In genomic region chr11:75870947-75871346, GRCm38 (mm10) we compare ENCODE assay signal across 20 mouse cellular contexts.
A peak's percentile ranks its signal among the peaks of the same experiment; 100 is the strongest.
DNase-seq lines count a peak whose midpoint lies in the region; ATAC-seq and TF ChIP-seq lines count a peak whose summit lies in the region.
"Had no signal": no experiment of that assay in that cellular context is flagged by ENCODE, and none has a peak within 500 bp of the region (broad histone marks: within the 10 kb centered on the region; RNA-seq: fewer than 3 reads in every experiment).

No protein-coding gene starts in this region.

- 33% methylated on average over 4 of the region's 4 CpGs for WGBS in forebrain, embryonic 12.5 days
- WGBS in forebrain, embryonic 16.5 days: 20% methylated on average over 4 of the region's 4 CpGs
- 45% methylated on average over 4 of the region's 4 CpGs for WGBS in embryonic facial prominence, embryonic 10.5 days
- WGBS in midbrain, embryonic 14.5 days: 35% methylated on average over 4 of the region's 4 CpGs

- H3K4me2 ChIP-seq in forebrain, embryonic 12.5 days: no peak overlapping the region
- H3K4me2 ChIP-seq in forebrain, embryonic 16.5 days (ENCODE audit: low read length): no peak overlapping the region
- H3K4me2 ChIP-seq in midbrain, embryonic 14.5 days (ENCODE audit: low read length): no peak overlapping the region
- H3K4me2 ChIP-seq: heart, embryonic 11.5 days; limb, embryonic 13.5 days; lung, embryonic 15.5 days had no signal

- no peak overlapping the region for H3K9ac ChIP-seq in forebrain, embryonic 12.5 days
- no peak overlapping the region for H3K9ac ChIP-seq in forebrain, embryonic 16.5 days (replicated peaks; ENCODE audit: low read depth, low read length)
- H3K9ac ChIP-seq in midbrain, embryonic 14.5 days (replicated peaks; ENCODE audit: low read length): no peak overlapping the region
- H3K9ac ChIP-seq: limb, embryonic 13.5 days; liver, embryonic 14.5 days; lung, embryonic 15.5 days had no signal

- H3K9me3 ChIP-seq in forebrain, embryonic 12.5 days: no peaks in the 10 kb centered on the region
- no peaks in the 10 kb centered on the region for H3K9me3 ChIP-seq in forebrain, embryonic 16.5 days (ENCODE audit: control insufficient read depth, low read length)
- H3K9me3 ChIP-seq in embryonic facial prominence, embryonic 10.5 days: no peaks in the 10 kb centered on the region
- H3K9me3 ChIP-seq in midbrain, embryonic 14.5 days (ENCODE audit: control insufficient read depth, low read length): no peaks in the 10 kb centered on the region
- H3K9me3 ChIP-seq: limb, embryonic 13.5 days; lung, embryonic 15.5 days had no signal

- no peak for DNase-seq in layer of hippocampus, adult 2 months (ENCODE audit: low spot score in 2 of 2)
- no peak for DNase-seq in layer of hippocampus, postnatal 25 days (ENCODE audit: extremely low spot score in 1 of 2, low spot score in 1 of 2)
- no peak for DNase-seq in embryonic facial prominence, embryonic 10.5 days (ENCODE audit: low spot score)
- no peak for DNase-seq in midbrain, embryonic 14.5 days
- DNase-seq in right cerebral cortex, postnatal 36 days (ENCODE audit: low spot score in 2 of 2): no peak
- no peak for DNase-seq in embryo, embryonic 10 days (ENCODE audit: low spot score)
- DNase-seq: heart, postnatal 10 days; kidney, adult 18-20 months; layer of hippocampus, postnatal 36 days; lung, postnatal 4 days; spleen, adult 18-20 months; thymus, adult 18-20 months; thymus, postnatal 4 days had no signal

- TF ChIP-seq CTCF in layer of hippocampus, adult 2 months (conservative IDR thresholded peaks at IDR 0.05): no peak

- peak overlapping the region; percentile 60 for H3K27ac ChIP-seq in forebrain, embryonic 12.5 days
- no peak overlapping the region; the same call in 1 of the 2 replicates for H3K27ac ChIP-seq in forebrain, embryonic 16.5 days (ENCODE audit: low read length)
- H3K27ac ChIP-seq in layer of hippocampus, adult 2 months: peak overlapping the region; percentile 80
- H3K27ac ChIP-seq in embryonic facial prominence, embryonic 10.5 days (replicated peaks): 0 out of 2 replicates have a peak overlapping the region, but pooled peaks have one; percentile 16
- peak overlapping the region; percentile 41; the same call in 1 of the 2 replicates for H3K27ac ChIP-seq in midbrain, embryonic 14.5 days (replicated peaks; ENCODE audit: low read depth, low read length)
- H3K27ac ChIP-seq: kidney, postnatal 0 days; limb, embryonic 13.5 days; liver, embryonic 14.5 days; lung, embryonic 15.5 days had no signal

- H3K4me1 ChIP-seq in forebrain, embryonic 12.5 days: peaks cover 23% of the 10 kb centered on the region
- peaks cover 24% of the 10 kb centered on the region for H3K4me1 ChIP-seq in forebrain, embryonic 16.5 days (replicated peaks; ENCODE audit: control insufficient read depth, insufficient read depth, low read length)
- H3K4me1 ChIP-seq in embryonic facial prominence, embryonic 10.5 days: peaks cover 26% of the 10 kb centered on the region
- peaks cover 19% of the 10 kb centered on the region; the same call in 1 of the 2 replicates for H3K4me1 ChIP-seq in midbrain, embryonic 14.5 days (ENCODE audit: control insufficient read depth, insufficient read depth, low read length)

- H3K4me3 ChIP-seq in forebrain, embryonic 12.5 days (replicated peaks): no peak overlapping the region
- H3K4me3 ChIP-seq in forebrain, embryonic 16.5 days (replicated peaks; ENCODE audit: low read length): no peak overlapping the region
- H3K4me3 ChIP-seq in layer of hippocampus, adult 2 months: no peak overlapping the region
- no peak overlapping the region for H3K4me3 ChIP-seq in embryonic facial prominence, embryonic 10.5 days
- no peak overlapping the region for H3K4me3 ChIP-seq in midbrain, embryonic 14.5 days (replicated peaks; ENCODE audit: low read depth, low read length)
- H3K4me3 ChIP-seq: limb, embryonic 13.5 days; lung, embryonic 15.5 days had no signal

- ATAC-seq in forebrain, embryonic 12.5 days (ENCODE audit: low FRiP score): 0 out of 2 replicates have a peak, but pooled peaks have one; percentile 30
- ATAC-seq in forebrain, embryonic 16.5 days: no peak
- ATAC-seq in midbrain, embryonic 14.5 days (ENCODE audit: low FRiP score, low TSS enrichment): no peak

- H3K36me3 ChIP-seq in forebrain, embryonic 12.5 days (replicated peaks): no peaks in the 10 kb centered on the region
- no peaks in the 10 kb centered on the region for H3K36me3 ChIP-seq in forebrain, embryonic 16.5 days (ENCODE audit: control insufficient read depth, insufficient read depth)
- H3K36me3 ChIP-seq in embryonic facial prominence, embryonic 10.5 days (replicated peaks): no peaks in the 10 kb centered on the region
- H3K36me3 ChIP-seq in midbrain, embryonic 14.5 days (ENCODE audit: control insufficient read depth, insufficient read depth, low read length): no peaks in the 10 kb centered on the region
- H3K36me3 ChIP-seq: limb, embryonic 13.5 days; lung, embryonic 15.5 days had no signal

- no peaks in the 10 kb centered on the region for H3K27me3 ChIP-seq in forebrain, embryonic 12.5 days
- no peaks in the 10 kb centered on the region for H3K27me3 ChIP-seq in forebrain, embryonic 16.5 days (replicated peaks; ENCODE audit: control insufficient read depth, insufficient read depth, low read length)
- peaks cover 8% of the 10 kb centered on the region; the same call in 1 of the 2 replicates for H3K27me3 ChIP-seq in embryonic facial prominence, embryonic 10.5 days (replicated peaks; ENCODE audit: low read depth, poor library complexity, severe bottlenecking)
- no peaks in the 10 kb centered on the region for H3K27me3 ChIP-seq in midbrain, embryonic 14.5 days (ENCODE audit: control insufficient read depth, insufficient read depth, low read length)
- H3K27me3 ChIP-seq: limb, embryonic 13.5 days; lung, embryonic 15.5 days had no signal
